ENCODE assay signal across 10 mouse cellular contexts in genomic region chr5:111239223-111239622, GRCm38 (mm10).
A peak's percentile ranks its signal among the peaks of the same experiment; 100 is the strongest.
DNase-seq lines count a peak whose midpoint lies in the region; ATAC-seq and TF ChIP-seq lines count a peak whose summit lies in the region.
"Had no signal": no experiment of that assay in that cellular context is flagged by ENCODE, and none has a peak within 500 bp of the region (broad histone marks: within the 10 kb centered on the region; RNA-seq: fewer than 3 reads in every experiment).

No protein-coding gene starts in this region.

- no peak overlapping the region for H3K27ac ChIP-seq in liver, embryonic 12.5 days
- H3K27ac ChIP-seq in stomach, embryonic 15.5 days: no peak overlapping the region
- H3K27ac ChIP-seq in hindbrain, postnatal 0 days: no peak overlapping the region

- TF ChIP-seq CTCF in hindbrain, postnatal 0 days (IDR thresholded peaks at IDR 0.05; ENCODE audit: low read depth): no peak

- no peak overlapping the region for H3K4me3 ChIP-seq in liver, embryonic 12.5 days
- no peak overlapping the region for H3K4me3 ChIP-seq in stomach, embryonic 15.5 days (replicated peaks)
- no peak overlapping the region for H3K4me3 ChIP-seq in hindbrain, postnatal 0 days (ENCODE audit: low read length)

- peak; percentile 53 for DNase-seq in embryo, embryonic 10 days (ENCODE audit: low spot score)
- no peak for DNase-seq in embryo, embryonic 10.5 days (ENCODE audit: low spot score)
- peak; percentile 7 for DNase-seq in spleen, adult 12 weeks (ENCODE audit: low spot score)
- DNase-seq in spleen, adult 18-20 months: no peak
- DNase-seq in hindbrain, postnatal 0 days (ENCODE audit: low spot score): no peak
- DNase-seq in cerebellum, postnatal 36 days: no peak
- DNase-seq: right cerebral cortex, adult 18-20 months had no signal

- no peak overlapping the region for H3K9ac ChIP-seq in liver, embryonic 12.5 days
- no peak overlapping the region for H3K9ac ChIP-seq in stomach, embryonic 15.5 days
- no peak overlapping the region for H3K9ac ChIP-seq in hindbrain, postnatal 0 days (replicated peaks; ENCODE audit: low read length)

- ATAC-seq in liver, embryonic 12.5 days: peak; percentile 85
- peak; percentile 73 for ATAC-seq in stomach, embryonic 15.5 days (ENCODE audit: insufficient read depth, low FRiP score, low read depth)
- ATAC-seq in hindbrain, postnatal 0 days: no peak
- ATAC-seq: midbrain, embryonic 16.5 days had no signal

- 0 out of 2 replicates have a peak, but pooled peaks cover 8% of the 10 kb centered on the region for H3K4me1 ChIP-seq in liver, embryonic 12.5 days
- no peaks in the 10 kb centered on the region; the same call in 1 of the 2 replicates for H3K4me1 ChIP-seq in stomach, embryonic 15.5 days
- peaks cover 9% of the 10 kb centered on the region; the same call in 1 of the 2 replicates for H3K4me1 ChIP-seq in hindbrain, postnatal 0 days (ENCODE audit: insufficient read depth, low read length)

- no peaks in the 10 kb centered on the region for H3K36me3 ChIP-seq in liver, embryonic 12.5 days
- H3K36me3 ChIP-seq in stomach, embryonic 15.5 days: peaks cover 2% of the 10 kb centered on the region; the same call in 1 of the 2 replicates
- peaks cover 8% of the 10 kb centered on the region; the same call in 1 of the 2 replicates for H3K36me3 ChIP-seq in hindbrain, postnatal 0 days (ENCODE audit: insufficient read depth, low read length)

- 0 out of 2 replicates have a peak, but pooled peaks cover 2% of the 10 kb centered on the region for H3K27me3 ChIP-seq in liver, embryonic 12.5 days (replicated peaks)
- H3K27me3 ChIP-seq in stomach, embryonic 15.5 days (replicated peaks): no peaks in the 10 kb centered on the region
- no peaks in the 10 kb centered on the region for H3K27me3 ChIP-seq in hindbrain, postnatal 0 days (ENCODE audit: insufficient read depth, low read length)

- H3K4me2 ChIP-seq in liver, embryonic 12.5 days: no peak overlapping the region
- H3K4me2 ChIP-seq in stomach, embryonic 15.5 days: no peak overlapping the region
- no peak overlapping the region for H3K4me2 ChIP-seq in hindbrain, postnatal 0 days (ENCODE audit: low read depth, low read length)

- WGBS in liver, embryonic 12.5 days (ENCODE audit: insufficient replicate concordance): 15% methylated on average over 7 of the region's 7 CpGs
- 50% methylated on average over 7 of the region's 7 CpGs for WGBS in stomach, embryonic 15.5 days
- 43% methylated on average over 7 of the region's 7 CpGs for WGBS in hindbrain, postnatal 0 days

- no peaks in the 10 kb centered on the region for H3K9me3 ChIP-seq in liver, embryonic 12.5 days (replicated peaks)
- no peaks in the 10 kb centered on the region for H3K9me3 ChIP-seq in stomach, embryonic 15.5 days
- no peaks in the 10 kb centered on the region for H3K9me3 ChIP-seq in hindbrain, postnatal 0 days (ENCODE audit: low read length)

Comparison
In these comparisons a context has a peak if more than half of its experiments do, and no peak if none do; other contexts are left out.
1. DNase-seq: peak in embryo, embryonic 10 days (single experiment) and spleen, adult 12 weeks (single experiment); none in embryo, embryonic 10.5 days (single experiment), spleen, adult 18-20 months (0 of 2), hindbrain, postnatal 0 days (single experiment) and cerebellum, postnatal 36 days (0 of 2).